Mouse (Mus musculus): ENCODE data around the gene Zfand3. TPM values are rescaled to one million over a fixed set of nuclear protein-coding genes. Genes with fewer than 3 reads are reported as not detected.

The Zfand3 gene
- polyA plus RNA-seq, 1 experiment from 2014 or later: 55.6 TPM

DNA sequence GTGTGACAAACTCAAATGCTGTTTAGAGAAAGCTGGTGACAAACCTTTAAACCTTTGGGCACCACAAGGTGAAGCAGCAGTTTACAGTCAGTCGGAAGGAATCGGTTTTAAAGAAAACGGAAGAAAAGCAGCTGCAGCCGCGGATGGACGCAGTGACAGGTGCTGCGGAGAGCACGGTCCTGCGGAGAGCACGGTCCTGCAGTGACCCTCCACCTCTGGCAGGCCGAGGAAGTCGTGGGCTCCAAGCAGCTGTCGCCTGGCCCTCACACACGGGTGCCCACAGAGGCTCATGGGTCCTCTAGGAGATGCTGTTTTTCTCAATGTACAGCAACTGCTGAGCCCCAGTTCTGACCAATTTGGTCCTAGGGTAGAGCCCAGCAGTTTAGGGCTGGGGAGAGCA, 217.1 kb downstream of the Zfand3 start:
- H3K4me2 ChIP-seq: no peak overlapping the region
- H3K36me3 ChIP-seq: no peaks in the 10 kb centered on the region
- no peak overlapping the region for H3K27ac ChIP-seq (replicated peaks)
- H3K4me1 ChIP-seq: peaks cover 49% of the 10 kb centered on the region
- H3K4me3 ChIP-seq (replicated peaks): no peak overlapping the region
- H3K27me3 ChIP-seq (replicated peaks): no peaks in the 10 kb centered on the region
- 81% methylated on average over 14 of the region's 14 CpGs for WGBS
- no peak overlapping the region for H3K9ac ChIP-seq (replicated peaks)
- ATAC-seq (ENCODE audit: low FRiP score): no peak
- H3K9me3 ChIP-seq (replicated peaks): no peaks in the 10 kb centered on the region

DNA sequence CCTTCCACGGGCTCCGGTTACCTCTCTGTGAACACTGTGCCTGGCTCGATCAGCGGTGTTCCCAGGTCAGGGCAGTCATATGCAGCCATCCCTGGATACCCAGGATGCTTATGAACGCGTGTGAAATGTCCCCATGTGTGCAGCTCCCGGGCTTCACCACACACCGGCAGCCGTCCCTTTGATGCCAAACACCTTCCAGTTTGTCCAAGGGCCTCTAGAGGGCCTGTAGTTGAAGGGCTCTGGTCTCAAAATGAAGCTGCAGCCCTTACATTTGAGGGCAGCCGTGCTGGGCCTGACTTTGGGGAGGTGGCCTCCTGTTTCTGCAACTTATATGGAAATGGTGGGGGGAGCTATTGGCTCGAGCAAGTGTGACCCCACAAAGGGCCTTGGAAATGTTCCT, 217.8 kb downstream of the Zfand3 start:
- Histone ChIP-seq H3K36me3 (no peaks in the 10 kb centered on the region), H3K9ac (replicated peaks) (no peak overlapping the region), H3K4me2 (no peak overlapping the region), H3K27me3 (replicated peaks) (no peaks in the 10 kb centered on the region), H3K9me3 (replicated peaks) (no peaks in the 10 kb centered on the region), H3K27ac (replicated peaks) (no peak overlapping the region), H3K4me1 (peaks cover 45% of the 10 kb centered on the region), H3K4me3 (replicated peaks) (no peak overlapping the region)
- 67% methylated on average over 11 of the region's 11 CpGs for WGBS
- no peak for ATAC-seq (ENCODE audit: low FRiP score)

DNA sequence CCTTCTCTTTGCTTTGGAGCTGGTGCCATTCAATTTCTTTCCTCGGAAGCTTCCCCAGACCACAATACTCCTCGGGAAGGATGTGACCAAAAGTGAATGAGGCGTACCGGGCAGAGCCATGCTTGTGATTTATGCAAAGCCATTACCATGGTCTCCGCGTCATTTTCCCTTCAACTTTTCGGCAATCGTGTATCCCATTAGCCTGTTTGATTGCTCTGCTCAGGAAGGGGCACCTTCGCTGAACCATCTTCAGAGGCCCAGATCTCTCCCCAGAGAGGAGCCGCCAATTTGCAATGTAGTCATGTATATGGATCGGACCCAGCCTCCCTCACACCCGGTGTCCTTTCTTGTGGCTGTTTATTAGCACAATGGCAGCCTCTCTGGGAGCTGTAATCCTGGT, 218.3 kb downstream of the Zfand3 start:
- H3K27ac ChIP-seq (replicated peaks): no peak overlapping the region

DNA sequence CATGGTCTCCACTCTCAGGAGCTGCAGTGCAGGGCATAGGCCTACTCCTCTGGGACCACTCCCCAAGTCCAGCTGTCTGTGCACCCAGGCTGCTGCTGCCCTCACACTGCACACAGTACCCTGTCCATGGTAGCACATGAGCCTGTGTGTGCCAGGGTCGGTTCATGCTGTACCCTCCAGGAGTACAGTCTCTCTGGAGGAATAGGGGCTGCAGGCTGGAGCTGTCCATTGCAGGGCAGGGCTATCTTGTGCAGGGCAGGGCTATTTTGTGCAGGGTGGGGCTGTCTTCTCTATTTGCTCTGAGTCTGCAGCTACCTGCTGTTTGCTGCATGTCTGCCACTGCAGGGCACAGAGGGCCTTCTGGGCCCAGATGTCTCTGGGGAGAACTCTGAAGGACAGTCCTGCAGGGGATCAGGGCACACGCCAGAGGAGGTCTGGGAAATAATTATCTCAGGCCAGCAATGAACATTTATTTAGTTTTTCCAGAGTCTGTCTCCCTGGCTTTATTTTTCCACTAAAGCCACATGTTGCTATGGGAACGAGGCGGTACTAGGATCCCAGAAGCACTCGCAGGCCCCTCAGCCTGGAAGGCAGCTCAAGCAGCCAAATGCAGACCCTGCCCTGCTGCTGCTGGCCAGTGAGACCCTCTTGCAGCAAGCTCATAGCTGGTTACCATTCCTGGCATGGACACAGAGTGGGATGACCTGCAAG, 220.7 kb downstream of the Zfand3 start:
- no peaks in the 10 kb centered on the region for H3K36me3 ChIP-seq
- H3K27ac ChIP-seq (replicated peaks): no peak overlapping the region
- ATAC-seq (ENCODE audit: low FRiP score): peak; percentile 55; the same call in 1 of the 2 replicates
- H3K4me3 ChIP-seq (replicated peaks): no peak overlapping the region
- no peak overlapping the region for H3K9ac ChIP-seq (replicated peaks)
- WGBS: 21% methylated on average over 5 of the region's 5 CpGs
- H3K4me1 ChIP-seq: peaks cover 64% of the 10 kb centered on the region
- H3K4me2 ChIP-seq: no peak overlapping the region
- no peaks in the 10 kb centered on the region for H3K9me3 ChIP-seq (replicated peaks)
- H3K27me3 ChIP-seq (replicated peaks): no peaks in the 10 kb centered on the region

More for the DNA sequence above, 218.3 kb downstream of the Zfand3 start:
- 21% methylated on average over 12 of the region's 12 CpGs for WGBS
- ATAC-seq (ENCODE audit: low FRiP score): no peak
- Histone ChIP-seq H3K9me3 (replicated peaks) (no peaks in the 10 kb centered on the region), H3K4me2 (no peak overlapping the region), H3K27me3 (replicated peaks) (no peaks in the 10 kb centered on the region), H3K4me1 (peaks cover 45% of the 10 kb centered on the region), H3K4me3 (replicated peaks) (no peak overlapping the region), H3K9ac (replicated peaks) (no peak overlapping the region), H3K36me3 (no peaks in the 10 kb centered on the region)

DNA sequence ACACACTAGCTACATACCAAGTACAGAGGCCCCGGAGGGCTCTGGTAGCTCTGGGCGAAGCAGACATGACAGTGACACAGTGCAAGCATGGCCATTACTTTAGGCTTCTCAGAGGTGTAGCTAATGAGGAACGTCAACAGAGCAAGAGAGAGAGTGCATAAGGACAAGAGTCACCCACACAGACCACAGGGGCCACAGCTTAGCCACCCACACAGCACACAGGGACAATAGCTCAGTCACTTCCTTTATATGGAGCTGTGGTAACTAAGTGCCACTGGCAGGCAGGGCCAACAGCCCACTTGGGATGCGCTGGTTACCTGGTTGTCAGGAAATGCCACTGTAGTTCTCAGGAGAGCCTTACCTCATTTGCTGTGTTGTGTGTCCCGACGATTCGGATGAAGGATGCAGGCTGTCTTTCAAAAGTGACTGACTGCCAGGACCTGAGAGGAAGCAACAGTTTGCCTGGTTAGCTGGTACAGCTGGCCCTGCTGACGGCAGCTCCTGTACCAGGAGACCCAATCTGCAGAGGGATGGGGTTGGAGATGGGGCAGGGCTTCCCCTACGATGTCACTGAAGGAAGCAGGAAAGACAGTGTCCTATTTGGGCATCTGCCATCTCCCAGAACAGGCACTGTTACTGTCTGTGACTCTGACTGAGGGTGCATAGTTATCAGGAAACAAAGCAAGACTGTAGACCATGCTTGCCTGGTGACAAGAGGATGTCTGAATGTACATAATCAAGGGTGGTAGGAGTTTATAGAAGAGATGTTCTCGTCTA, 224.1 kb downstream of the Zfand3 start:
- no peak overlapping the region for H3K4me2 ChIP-seq
- peaks cover 61% of the 10 kb centered on the region for H3K4me1 ChIP-seq
- no peak overlapping the region for H3K4me3 ChIP-seq (replicated peaks)
- no peak overlapping the region for H3K27ac ChIP-seq (replicated peaks)
- no peaks in the 10 kb centered on the region for H3K9me3 ChIP-seq (replicated peaks)
- 81% methylated on average over 10 of the region's 10 CpGs for WGBS
- H3K27me3 ChIP-seq (replicated peaks): no peaks in the 10 kb centered on the region
- no peaks in the 10 kb centered on the region for H3K36me3 ChIP-seq
- ATAC-seq (ENCODE audit: low FRiP score): no peak
- no peak overlapping the region for H3K9ac ChIP-seq (replicated peaks)

DNA sequence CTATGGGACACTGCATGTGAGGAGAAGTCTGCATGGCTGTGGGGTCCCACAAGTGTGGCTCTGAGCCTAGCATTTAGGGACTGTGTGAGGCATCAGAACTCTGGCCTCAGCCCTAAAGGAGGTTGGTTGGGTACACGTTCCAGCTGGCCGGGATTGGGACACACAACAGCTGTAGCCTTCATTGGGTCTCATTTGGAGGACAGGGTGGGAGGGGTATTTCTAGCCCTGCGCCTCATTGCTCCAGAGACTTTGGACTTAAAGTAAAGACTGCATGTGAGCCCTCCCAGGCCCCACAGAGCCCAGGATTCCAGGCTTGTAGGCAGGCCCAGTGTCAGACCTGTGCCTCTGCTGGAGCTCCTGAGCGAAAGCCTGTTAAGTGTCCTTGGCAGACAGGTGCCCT, 225.9 kb downstream of the Zfand3 start:
- no peak for ATAC-seq (ENCODE audit: low FRiP score)
- 78% methylated on average over 4 of the region's 4 CpGs for WGBS

DNA sequence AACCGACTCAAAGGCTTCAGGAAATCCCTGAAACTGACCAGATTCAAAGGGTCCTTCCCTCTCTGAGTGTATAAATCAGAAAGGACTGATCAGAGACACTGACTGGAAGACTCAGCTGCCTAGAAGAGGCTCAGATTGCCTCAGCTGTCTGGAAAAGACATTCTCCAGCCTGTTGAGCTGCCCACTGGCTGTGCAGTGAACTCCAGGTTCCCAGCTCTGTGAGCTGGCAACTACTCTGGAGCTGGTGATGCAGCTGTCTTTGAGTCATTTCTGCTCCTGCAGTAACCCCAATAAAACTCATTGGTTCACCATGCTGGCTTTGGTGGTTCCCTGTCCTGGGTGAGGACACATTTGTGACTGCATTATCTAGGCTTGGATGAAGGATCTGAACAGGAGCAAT, 226.9 kb downstream of the Zfand3 start:
- H3K4me2 ChIP-seq: no peak overlapping the region
- peaks cover 52% of the 10 kb centered on the region for H3K4me1 ChIP-seq
- ATAC-seq (ENCODE audit: low FRiP score): no peak
- 93% methylated on average over 1 of the region's 1 CpGs for WGBS
- no peak overlapping the region for H3K9ac ChIP-seq (replicated peaks)
- no peaks in the 10 kb centered on the region for H3K27me3 ChIP-seq (replicated peaks)
- H3K4me3 ChIP-seq (replicated peaks): no peak overlapping the region
- H3K27ac ChIP-seq (replicated peaks): no peak overlapping the region
- H3K36me3 ChIP-seq: no peaks in the 10 kb centered on the region
- no peaks in the 10 kb centered on the region for H3K9me3 ChIP-seq (replicated peaks)

More for the DNA sequence above, 225.9 kb downstream of the Zfand3 start:
- no peak overlapping the region for H3K4me3 ChIP-seq (replicated peaks)
- no peaks in the 10 kb centered on the region for H3K9me3 ChIP-seq (replicated peaks)
- no peaks in the 10 kb centered on the region for H3K36me3 ChIP-seq
- no peak overlapping the region for H3K27ac ChIP-seq (replicated peaks)
- peaks cover 54% of the 10 kb centered on the region for H3K4me1 ChIP-seq
- no peak overlapping the region for H3K4me2 ChIP-seq
- H3K9ac ChIP-seq (replicated peaks): no peak overlapping the region
- H3K27me3 ChIP-seq (replicated peaks): no peaks in the 10 kb centered on the region

DNA sequence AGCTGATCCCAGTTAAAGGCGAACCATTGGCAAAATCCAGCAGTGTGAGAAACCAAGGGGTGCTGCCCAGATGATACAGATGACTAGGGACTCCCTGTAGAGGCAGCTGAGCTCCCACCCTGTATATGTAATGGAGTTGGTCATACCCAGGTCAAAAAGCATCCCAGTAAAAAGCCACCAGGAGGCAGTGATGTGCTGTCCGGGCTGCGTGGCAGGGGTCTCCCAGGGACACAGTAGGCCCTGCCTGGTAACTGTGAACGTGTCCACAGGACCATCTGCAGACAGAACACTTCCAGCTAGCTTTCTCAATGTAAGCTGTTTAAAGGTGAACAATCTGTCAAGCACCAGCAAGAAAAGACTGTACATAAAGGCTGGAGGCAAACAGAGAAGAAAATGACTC, 228.2 kb downstream of the Zfand3 start:
- no peak for ATAC-seq (ENCODE audit: low FRiP score)
- 42% methylated on average over 4 of the region's 4 CpGs for WGBS
- no peak overlapping the region for H3K27ac ChIP-seq (replicated peaks)
- peaks cover 58% of the 10 kb centered on the region for H3K4me1 ChIP-seq
- no peaks in the 10 kb centered on the region for H3K9me3 ChIP-seq (replicated peaks)
- H3K4me3 ChIP-seq (replicated peaks): no peak overlapping the region
- H3K27me3 ChIP-seq (replicated peaks): no peaks in the 10 kb centered on the region
- no peak overlapping the region for H3K4me2 ChIP-seq
- no peak overlapping the region for H3K9ac ChIP-seq (replicated peaks)
- H3K36me3 ChIP-seq: no peaks in the 10 kb centered on the region

DNA sequence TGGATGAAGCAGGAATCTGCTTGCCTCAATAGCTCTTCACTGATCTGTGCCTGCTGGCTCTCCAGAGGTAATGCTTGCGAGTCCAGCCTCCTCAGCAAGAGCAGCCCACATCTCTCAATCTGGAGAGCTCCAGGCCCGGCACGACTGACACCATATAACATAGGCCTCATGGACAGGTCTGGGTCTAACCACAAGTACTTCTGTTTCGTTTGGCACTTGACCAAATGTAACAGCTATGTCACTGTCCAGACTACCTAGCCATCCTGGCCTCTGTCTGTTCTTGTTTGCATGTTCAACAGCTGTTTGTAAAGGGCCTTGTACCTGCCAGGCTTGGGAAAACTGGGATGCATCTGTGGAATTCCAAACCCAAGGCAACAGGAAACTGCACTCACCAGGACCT, 230.8 kb downstream of the Zfand3 start:
- H3K9me3 ChIP-seq (replicated peaks): no peaks in the 10 kb centered on the region
- H3K4me2 ChIP-seq: no peak overlapping the region
- no peaks in the 10 kb centered on the region for H3K27me3 ChIP-seq (replicated peaks)
- H3K27ac ChIP-seq (replicated peaks): no peak overlapping the region
- H3K36me3 ChIP-seq: no peaks in the 10 kb centered on the region
- H3K4me3 ChIP-seq (replicated peaks): no peak overlapping the region
- WGBS: 71% methylated on average over 4 of the region's 4 CpGs
- ATAC-seq (ENCODE audit: low FRiP score): no peak
- peaks cover 44% of the 10 kb centered on the region for H3K4me1 ChIP-seq
- no peak overlapping the region for H3K9ac ChIP-seq (replicated peaks)

DNA sequence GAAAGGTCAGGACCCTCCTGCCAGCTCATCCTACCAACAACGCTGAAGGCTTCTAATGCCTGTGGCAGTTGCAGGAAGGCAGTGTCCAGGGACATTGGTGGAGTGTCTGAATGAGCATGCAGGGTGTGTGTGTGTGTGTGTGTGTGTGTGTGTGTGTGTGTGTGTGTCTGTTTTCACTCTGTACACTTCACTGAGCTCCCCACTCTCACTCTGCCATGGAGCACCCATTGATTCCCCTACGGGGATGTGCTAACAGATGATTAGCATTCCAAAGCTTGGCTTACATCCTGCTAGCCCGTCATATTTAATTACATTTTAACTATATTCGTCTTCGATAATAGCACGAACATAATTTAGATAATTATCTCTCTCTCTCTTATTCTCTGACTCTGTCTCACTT, 232.1 kb downstream of the Zfand3 start:
- Histone ChIP-seq H3K9ac (replicated peaks) (no peak overlapping the region), H3K9me3 (replicated peaks) (no peaks in the 10 kb centered on the region), H3K4me3 (replicated peaks) (no peak overlapping the region), H3K36me3 (no peaks in the 10 kb centered on the region), H3K4me1 (peaks cover 49% of the 10 kb centered on the region), H3K27ac (replicated peaks) (no peak overlapping the region), H3K4me2 (no peak overlapping the region), H3K27me3 (replicated peaks) (no peaks in the 10 kb centered on the region)
- WGBS: 39% methylated on average over 6 of the region's 6 CpGs
- ATAC-seq (ENCODE audit: low FRiP score): peak; percentile 68

DNA sequence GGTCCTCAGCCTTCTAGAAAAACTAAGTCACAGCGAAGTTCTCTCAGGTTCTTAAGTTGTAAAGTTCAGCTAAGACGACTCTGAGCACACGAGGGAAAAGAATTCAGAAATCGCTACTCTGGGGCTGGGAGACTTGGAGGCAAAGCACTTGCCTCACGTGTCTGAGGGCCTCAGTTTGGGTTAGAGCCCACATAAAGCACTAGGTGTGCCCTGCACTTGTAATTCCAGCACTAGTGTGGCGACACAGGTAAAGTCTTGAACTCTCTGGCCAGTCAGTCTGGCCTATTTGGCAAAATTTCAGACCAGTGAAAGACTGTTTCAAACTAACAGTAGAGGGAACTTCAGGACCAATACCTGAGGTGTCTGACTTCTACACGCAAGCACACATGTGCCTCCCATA, 233.1 kb downstream of the Zfand3 start:
- WGBS: 92% methylated on average over 7 of the region's 7 CpGs
- H3K36me3 ChIP-seq: no peaks in the 10 kb centered on the region
- no peak overlapping the region for H3K27ac ChIP-seq (replicated peaks)
- no peaks in the 10 kb centered on the region for H3K27me3 ChIP-seq (replicated peaks)
- H3K4me2 ChIP-seq: no peak overlapping the region
- no peak overlapping the region for H3K9ac ChIP-seq (replicated peaks)
- no peak overlapping the region for H3K4me3 ChIP-seq (replicated peaks)
- peaks cover 55% of the 10 kb centered on the region for H3K4me1 ChIP-seq
- H3K9me3 ChIP-seq (replicated peaks): no peaks in the 10 kb centered on the region
- no peak for ATAC-seq (ENCODE audit: low FRiP score)

DNA sequence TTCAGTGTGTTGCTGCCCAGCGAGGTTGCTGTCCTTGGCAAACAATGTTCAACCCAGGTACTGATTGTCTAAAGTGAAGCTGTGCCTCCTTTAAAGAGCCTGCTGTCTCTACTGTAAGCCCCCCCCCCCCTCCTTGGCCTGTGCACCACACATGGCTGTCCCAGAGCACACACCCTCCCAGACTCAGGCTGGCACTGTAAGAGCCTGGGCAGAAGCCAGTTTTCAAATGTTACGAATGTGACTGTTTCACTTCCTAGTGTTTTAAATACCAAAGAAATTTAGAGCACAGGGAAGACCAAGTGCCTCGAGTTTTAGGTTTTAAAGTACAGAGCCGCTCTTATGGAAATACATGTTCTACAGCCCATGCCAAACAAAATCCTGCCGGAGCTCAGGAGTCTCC, 234.9 kb downstream of the Zfand3 start:
- Histone ChIP-seq H3K4me1 (peaks cover 58% of the 10 kb centered on the region), H3K36me3 (no peaks in the 10 kb centered on the region)

More for the DNA sequence above, 234.9 kb downstream of the Zfand3 start:
- ATAC-seq (ENCODE audit: low FRiP score): no peak
- H3K4me3 ChIP-seq (replicated peaks): no peak overlapping the region
- 80% methylated on average over 5 of the region's 5 CpGs for WGBS
- no peak overlapping the region for H3K4me2 ChIP-seq
- no peaks in the 10 kb centered on the region for H3K9me3 ChIP-seq (replicated peaks)
- no peak overlapping the region for H3K27ac ChIP-seq (replicated peaks)
- no peak overlapping the region for H3K9ac ChIP-seq (replicated peaks)
- H3K27me3 ChIP-seq (replicated peaks): no peaks in the 10 kb centered on the region

Measured in neural tube, embryonic 15.5 days (tissue).